Mouse (Mus musculus) right cerebral cortex, postnatal 36 days (tissue): ENCODE measurements at regions not wholly inside any gene's neighbourhood (a gene's known extent, or its start where the extent isn't known, plus 50 kb on each side); places are given as distances from the start of the nearest gene placed in this dataset.
"Not testable (repeated sequence)": the region's sequence is repeated elsewhere in the genome, so short reads cannot be mapped to it uniquely, and the experiment has no call there.

Experiments
- DNase-seq, 2 experiments: peaks; one replicate each; pipeline ENCODE4 v3.0.0; 2022; ENCODE audit warnings: low spot score in 2 of 2, mixed read lengths in 1 of 2

DNA sequence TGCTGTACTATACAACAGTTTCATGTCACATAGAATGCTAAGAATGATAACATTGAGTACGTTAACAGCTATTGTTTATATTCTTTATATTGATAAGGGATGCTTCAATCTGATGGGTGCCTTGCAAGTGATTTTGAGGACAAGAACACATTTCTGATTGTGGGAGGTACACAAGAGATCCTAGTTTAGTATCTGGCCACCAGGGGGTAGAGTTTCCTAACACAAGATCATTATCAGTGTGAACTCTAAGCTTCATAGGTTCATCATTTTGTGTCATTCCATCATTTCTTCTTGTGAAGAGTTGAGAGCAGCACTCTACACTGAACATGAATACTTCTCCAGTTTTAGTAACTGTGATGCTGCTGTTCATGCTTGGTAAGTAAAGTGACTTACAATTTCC lies 799.9 kb downstream of the Dad1 start:
- DNase-seq: no peak

DNA sequence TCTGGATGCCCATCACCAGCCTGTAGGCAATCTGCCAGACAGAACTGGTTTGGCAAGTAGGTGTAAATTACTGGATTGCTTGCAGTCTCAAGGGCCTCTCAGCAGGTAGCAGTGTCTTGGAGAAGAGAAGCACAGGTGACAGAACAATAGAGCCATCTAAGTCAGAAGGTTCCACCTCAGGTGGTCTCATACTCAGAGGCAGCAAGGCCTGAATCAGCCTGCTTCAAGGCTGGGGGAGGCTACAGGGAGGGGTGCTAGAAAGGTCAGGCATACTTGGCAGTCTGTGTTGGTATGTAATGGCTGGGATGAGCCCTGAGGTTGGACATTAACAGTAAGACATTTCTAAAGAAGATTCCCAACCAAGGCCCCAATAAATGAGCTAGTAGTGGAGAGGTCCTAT lies 814.3 kb downstream of the Dad1 start:
- DNase-seq: not testable (repeated sequence)

DNA sequence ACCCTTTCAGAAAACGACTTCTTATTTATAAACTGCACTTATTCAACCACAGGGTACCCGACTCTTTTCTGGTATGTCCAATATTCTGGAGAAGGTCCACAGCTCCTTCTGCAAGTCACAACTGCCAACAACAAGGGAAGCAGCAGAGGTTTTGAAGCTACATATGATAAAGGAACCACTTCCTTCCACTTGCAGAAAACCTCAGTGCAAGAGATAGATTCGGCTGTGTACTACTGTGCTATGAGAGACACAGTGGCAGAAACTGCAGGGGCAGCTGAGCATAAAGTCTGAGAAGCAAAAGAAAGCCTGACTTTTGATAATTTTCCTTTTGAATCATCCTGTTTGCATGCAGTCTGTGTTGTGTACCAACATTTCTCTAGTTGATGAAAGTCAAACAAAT lies 823.8 kb downstream of the Dad1 start:
- DNase-seq: not testable (repeated sequence)

DNA sequence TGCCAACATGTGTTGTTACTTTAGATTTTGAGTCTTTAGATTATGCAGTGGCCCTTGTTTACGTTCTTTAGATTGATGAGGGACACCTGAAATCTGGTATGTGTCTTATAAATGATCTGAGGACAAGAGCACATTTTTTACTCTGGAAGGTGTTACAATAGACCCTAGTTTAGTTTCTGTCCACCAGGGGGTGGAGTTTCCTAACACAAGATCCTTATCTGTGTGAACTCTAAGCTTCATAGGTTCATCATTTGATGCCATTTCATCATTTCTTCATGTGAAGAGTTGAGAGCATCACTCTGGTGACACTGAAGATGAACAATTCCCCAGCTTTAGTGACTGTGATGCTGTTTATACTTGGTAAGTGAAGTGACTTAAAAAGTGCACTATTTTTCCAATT lies 825.5 kb downstream of the Dad1 start:
- not testable (repeated sequence) for DNase-seq

DNA sequence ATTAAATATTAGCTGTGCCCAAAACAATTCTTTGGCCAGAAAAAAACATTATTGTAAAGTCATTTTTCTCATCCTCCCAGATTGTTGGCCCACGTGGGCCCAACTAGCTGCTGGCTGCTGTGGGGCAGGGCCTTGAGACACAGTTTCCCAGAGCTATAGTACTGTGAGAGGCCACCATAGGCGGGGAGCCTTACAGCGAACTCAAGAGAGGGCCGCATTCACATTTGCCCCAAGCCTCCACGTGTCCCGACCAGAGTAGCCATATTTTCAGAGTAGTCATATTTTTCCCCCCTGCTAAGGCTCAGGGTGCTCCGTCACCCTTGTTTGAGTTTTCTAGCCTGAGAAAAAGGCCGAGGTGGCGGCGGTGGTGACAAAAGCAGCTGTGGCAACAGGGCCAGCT lies 826.3 kb downstream of the Dad1 start:
- not testable (repeated sequence) for DNase-seq

DNA sequence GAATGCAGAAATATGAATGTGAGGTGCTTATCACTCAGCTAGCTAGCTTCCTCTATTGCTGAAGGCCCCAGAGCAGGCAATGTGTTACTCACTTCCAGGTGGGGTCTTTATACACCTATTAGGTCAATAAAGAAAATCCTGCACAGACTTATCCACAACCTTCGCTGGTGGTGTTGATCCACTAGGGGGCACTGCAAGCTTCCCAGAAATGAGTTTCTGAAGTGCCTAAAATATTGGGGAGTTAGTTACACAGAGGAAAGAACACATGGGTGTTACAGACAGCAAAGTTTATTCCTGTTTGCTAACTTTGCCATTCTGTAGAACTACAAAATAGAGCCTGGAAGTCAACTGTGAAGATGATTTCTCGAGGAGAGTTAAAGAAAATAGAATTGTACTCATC lies 836.9 kb downstream of the Dad1 start:
- DNase-seq: not testable (repeated sequence)

DNA sequence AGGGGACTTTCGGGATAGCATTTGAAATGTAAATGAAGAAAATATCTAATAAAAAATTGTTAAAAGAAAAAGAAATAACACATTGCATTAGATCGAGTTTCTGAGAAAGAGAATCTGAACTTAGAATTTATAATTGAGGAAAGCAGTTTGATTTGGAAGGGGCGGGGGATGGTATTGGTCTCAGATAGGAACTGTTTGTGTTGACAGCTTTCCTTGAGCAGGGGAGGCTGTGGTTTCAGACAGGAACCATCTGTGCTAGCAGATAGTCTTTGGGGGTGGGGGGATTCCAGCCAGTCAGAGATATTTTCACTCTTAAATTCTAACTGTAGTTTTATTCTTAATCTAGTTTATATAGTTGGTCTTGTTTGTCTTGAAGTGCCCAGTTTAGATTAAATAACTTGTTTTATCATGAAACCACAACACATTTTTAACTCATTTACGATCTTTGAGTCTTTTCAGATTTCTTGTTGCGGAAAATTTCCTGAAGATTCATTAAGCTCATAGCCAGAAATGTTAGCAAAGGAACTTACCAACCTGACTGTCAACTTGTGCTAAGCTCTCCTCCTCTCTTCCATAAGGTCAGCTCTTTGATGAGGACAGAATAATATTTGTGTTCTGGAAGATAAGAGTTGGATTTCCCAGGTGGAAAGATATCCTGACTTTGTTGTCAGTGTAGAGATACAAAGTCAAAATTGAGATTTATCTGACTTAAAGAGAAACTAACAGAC lies 846.2 kb downstream of the Dad1 start:
- not testable (repeated sequence) for DNase-seq

DNA sequence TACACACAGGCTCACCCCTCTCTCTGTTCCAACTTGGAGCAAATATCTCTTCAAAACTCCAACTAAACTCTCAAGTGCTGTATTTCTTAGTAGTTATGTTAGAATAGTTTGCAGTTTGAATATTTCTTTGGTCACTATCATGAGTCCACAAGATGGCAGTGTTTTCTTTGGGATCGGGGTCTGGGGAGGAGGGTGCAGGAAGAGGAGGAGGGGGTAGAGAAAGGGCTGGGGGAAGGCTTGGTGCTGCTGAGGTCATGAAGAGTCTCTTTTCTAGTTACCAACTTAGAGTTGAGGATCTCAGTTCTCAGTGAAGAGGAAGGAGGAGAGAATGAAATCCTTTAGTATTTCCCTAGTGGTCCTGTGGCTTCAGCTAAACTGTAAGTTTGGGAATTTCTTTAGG lies 863.6 kb downstream of the Dad1 start:
- DNase-seq: not testable (repeated sequence)

DNA sequence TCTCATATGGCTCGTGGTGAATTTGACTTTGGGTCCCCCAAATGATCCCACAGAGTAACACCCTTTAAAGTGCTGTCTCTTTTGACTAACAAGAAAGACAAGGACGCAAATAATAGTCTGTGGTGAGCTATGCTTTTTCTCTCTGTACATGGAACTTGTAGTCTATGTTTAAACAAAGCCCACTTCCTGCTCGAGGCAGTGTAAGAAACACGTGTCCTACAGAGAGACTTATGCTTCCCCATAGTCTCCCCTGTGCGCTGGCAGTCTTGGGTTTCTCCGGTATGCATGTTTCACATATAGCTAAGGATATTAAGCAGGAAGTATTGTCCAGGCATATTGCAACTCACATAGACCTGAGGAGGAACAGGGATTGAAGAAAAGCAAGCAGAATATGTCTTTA lies 879.0 kb upstream of the Olfr1507 start:
- not testable (repeated sequence) for DNase-seq

DNA sequence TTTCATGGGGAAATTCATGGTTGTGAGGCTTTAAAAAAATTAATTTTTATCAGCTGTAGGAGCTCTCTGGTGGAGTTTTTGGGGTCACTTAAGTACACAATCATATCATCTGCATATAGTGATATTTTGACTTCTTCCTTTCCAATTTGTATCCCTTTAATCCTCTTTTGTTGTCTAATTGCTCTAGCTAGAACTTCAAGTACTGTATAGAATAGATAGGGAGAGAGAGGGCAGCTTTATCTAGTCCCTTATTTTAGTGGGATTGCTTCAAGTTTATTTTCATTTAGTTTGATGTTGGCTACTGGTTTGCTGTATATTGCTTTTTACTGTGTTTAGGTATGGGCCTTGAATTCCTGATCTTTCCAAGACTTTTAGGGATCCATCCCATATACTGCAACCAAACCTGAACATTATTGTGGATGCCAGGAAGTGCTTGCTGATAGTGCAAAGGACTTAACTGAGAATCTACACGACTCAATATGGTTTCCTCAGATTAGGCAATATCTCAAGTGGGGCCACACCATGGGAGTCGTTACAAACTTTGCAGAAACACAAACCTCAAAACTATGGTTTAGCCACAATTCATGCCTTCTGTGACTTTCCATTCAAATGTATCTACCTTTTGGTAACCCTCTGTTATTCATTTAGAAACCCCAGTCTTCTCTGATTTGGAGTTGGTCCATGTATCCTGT lies 878.4 kb upstream of the Olfr1507 start:
- DNase-seq: not testable (repeated sequence)

DNA sequence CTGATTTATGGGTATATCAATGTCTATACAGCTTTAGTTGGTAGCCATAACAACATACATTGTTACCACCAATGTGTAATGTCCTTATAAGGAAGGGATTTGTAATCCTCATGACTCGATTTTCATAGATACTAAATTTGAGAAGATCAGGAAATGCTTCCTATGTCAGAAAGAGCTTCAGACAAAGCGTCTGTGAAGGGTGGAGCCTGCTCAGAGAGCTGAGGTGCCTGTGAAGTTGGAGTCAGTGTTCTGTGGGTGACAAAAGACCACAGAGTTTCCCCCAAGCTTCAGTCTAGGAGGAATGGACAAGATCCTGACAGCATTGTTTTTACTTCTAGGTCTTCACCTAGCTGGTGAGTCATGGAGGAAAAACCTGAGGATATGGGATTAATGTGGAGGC lies 874.2 kb upstream of the Olfr1507 start:
- no peak for DNase-seq

DNA sequence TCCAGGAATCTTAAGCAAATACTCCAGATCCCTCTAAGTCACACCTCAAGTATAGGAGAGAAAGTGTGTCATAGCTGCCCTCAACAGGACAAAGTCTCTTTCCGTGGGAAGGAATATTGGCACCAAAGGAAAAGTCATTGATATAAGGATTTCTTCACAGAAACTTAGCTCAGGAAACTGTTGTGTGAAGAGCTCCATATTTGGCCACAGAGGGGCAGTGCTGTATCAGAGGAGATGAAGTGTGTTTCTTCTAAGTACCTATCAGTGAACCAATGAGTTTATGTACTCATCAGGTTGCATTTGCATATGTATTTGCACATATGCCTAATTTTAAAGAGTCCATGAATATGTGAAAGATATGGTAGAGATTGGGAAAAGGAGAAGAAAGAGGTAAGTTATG lies 871.9 kb upstream of the Olfr1507 start:
- not testable (repeated sequence) for DNase-seq

DNA sequence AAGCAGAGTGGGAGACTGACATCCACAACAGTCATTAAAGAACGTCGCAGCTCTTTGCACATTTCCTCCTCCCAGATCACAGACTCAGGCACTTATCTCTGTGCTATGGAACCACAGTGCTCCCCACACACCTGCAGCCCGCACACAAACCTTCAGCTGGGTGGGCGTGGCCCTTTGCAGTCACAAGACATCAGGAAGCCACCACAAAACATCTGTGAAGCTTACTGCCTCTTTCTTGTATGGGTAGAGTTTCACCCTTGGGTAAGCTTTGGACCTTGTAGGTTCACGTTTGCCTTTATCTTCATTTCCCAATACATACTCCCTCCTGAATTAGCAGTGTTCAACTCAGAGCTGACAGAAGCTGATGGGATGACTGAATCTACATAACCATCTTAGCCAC lies 868.4 kb upstream of the Olfr1507 start:
- not testable (repeated sequence) for DNase-seq

DNA sequence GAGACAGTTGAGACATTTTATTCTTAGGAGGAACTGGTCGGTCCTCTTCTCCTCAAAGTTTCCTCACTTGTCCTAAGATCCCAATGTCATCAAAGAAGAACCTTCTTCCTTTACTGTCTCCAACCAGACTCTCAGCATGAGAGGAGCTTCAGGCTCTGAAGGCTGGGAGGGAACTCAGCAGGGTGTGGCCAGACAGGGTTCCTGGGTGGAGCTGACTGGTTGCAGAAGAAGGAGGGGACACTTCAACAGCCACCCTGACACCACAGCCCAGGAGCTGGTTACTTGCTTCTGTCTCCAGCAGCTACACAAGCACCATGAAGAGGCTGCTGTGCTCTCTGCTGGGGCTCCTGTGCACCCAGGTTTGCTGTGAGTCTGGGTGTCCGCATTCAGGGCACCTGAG lies 866.5 kb upstream of the Olfr1507 start:
- DNase-seq: not testable (repeated sequence)

DNA sequence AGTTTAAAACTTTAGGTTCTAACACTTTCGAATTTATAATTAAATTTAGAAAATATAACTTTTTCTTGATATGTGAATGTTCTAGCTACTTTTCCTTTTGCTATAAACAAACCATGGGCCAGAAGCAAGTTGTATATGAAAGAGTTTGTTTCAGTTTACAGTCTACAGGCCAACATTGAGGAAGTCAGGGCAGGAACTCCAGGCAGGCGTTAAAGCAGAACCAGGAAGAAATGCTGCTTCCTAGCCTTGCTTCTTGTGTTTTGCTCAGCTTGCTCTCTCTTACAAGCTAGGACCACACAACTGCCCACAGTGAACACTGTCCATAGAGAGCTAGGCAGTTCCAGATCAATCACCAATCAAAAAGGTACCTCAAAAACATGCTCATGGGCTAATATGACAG lies 861.9 kb upstream of the Olfr1507 start:
- DNase-seq: not testable (repeated sequence)

DNA sequence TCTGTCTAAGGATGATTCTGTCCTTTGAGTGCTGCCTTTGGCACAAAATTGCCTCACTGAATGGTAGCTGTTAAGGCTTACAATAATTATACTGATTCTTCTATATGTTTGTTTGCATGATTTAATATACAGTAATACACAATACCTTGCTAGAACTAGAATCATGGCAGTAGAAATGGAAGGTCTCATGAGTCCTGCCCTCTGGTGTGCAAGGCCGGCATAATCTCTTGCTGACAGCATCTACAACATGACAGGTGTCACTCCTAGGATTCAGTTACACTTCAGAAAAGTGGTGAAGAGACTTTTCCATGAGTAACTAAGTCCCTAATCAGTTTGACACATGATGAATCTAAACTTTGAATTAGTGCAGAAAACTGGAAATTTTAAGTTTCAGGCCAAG lies 861.2 kb upstream of the Olfr1507 start:
- DNase-seq: not testable (repeated sequence)

DNA sequence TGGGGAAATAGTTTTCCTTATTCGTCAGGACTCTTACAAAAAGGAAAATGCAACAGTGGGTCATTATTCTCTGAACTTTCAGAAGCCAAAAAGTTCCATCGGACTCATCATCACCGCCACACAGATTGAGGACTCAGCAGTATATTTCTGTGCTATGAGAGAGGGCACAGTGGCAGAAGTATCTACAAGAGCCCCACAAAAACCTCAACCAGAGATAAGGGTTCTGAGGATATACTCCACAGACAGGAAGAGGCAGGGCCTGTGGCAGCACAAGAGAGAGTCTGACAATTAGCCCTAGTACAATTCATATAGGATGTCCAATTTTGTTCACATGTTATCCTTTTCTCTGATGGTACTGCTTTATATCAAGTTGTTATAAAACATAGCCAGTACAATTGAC lies 855.9 kb upstream of the Olfr1507 start:
- DNase-seq: not testable (repeated sequence)

DNA sequence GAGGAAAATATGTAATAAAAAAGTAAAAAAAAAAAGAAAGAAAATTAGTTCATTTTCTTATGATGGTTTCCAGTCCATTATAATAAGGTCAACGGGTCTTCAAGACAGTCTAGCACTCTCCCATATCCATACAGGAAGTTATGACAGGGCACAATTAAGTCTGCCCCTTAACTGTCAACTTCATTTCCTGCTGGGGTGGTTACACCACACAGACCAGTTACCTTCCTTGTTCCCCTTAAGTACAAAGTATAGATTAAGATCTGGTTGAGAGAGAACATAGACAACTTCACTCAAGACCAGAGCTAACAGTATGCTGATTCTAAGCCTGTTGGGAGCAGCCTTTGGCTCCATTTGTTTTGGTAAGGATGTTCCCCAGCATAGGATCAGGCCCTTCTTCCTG lies 855.2 kb upstream of the Olfr1507 start:
- DNase-seq: not testable (repeated sequence)

DNA sequence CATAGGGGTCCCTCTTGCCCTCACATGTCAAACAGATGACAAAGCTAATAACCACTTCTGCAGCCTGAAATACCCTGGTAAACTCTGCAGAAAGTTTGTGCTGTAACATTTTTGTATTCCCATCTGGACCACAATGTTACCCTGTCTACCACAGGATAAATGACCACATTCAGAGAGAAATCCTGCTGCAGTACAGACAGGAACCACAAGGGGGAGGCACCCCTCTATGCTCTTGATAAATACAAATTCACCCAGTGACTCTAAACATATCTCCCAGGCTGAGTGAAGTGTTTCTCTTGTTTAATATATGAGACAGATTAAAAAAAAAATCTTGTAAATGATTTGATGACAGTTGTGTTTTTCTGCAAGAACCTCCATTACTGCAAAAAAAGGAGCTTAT lies 853.6 kb upstream of the Olfr1507 start:
- not testable (repeated sequence) for DNase-seq

DNA sequence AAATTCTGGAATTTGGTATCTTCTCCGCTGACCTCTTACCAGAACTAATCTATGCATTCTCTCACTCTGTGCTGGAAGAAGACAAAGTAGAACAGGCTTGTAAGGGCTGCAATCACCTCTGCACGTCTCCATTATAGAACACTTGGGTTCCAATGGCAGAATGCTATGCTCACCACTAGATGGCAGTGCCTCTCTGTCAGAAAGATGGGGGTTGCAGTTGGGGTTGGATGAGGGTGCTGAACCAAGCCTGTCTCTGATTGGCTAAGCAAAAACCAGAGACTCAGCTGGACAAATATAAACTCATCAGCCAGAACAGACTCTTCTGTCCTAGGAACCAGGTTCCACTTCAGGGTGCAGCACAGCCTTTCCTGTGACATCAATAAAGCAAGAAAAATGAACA lies 850.0 kb upstream of the Olfr1507 start:
- DNase-seq: not testable (repeated sequence)

DNA sequence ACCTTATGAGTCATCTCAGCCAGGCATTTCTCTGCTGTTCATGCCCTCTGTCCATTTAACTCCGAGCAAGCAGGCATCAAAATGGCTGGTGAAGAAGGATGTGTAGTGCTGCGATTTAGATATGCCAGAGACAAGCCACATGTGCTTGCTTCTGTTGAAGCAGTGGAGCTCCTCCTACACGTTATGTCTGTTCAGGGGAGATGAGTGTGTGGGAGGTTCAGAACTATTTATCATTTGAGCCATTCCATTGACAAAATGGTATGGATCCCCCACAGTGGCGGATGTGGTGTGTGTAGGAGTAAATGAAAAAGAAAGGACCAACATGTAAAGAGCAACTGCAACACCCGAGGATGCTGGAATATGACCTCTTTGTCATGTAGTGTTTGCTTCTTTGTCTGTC lies 848.3 kb upstream of the Olfr1507 start:
- not testable (repeated sequence) for DNase-seq

DNA sequence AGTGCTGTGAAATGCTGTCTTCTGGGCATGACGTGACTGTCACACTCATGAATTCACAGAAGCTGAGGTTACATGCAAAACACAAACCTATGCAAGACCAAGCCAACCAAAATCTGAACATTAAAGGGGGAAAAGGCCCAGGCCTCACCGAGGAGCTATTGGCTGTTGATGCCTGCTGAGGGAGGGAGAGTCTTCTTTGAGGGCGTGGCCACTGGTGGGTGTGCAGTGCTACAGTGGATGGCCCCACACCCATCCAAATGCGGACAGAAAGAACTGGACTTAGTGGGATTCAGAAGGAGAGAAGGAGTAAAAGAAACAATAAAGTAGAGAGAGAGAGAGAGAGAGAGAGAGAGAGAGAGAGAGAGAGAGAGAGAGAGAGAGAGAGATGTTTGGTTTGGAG lies 843.6 kb upstream of the Olfr1507 start:
- not testable (repeated sequence) for DNase-seq

DNA sequence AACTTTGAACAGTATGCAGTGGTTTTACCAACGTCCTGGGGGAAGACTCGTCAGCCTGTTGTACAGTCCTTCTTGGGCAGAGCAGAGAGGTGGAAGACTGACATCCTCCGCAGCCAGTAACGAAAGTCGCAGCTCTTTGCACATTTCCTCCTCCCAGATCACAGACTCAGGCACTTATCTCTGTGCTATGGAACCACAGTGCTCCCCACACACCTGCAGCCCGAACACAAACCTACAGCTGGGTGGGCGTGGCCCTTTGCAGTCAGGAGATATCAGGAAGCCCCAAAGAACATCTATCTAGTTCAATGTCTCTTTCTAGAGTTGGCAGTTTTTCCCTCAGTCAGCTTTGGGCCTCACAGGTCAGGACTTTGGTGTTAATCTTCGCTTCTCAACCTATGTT lies 841.9 kb upstream of the Olfr1507 start:
- DNase-seq: not testable (repeated sequence)
